Mouse (Mus musculus) kidney, adult 2 months (tissue): ENCODE data around the gene B4galt1.

Source experiments
- CTCF ChIP-seq: fragments of 200-500 bp; conservative IDR thresholded peaks from 2 replicates; pipeline ENCODE4 v1.5.1; 2011; ENCODE audit warnings: low read depth, mild to moderate bottlenecking, control low read depth, low read length, moderate library complexity, mixed read lengths; ENCODE audit not compliant: insufficient read depth, insufficient read length
- POLR2A ChIP-seq: fragments of 200-500 bp; IDR thresholded peaks from one replicate; pipeline ENCODE4 v1.6.1; 2011; ENCODE audit warnings: low read depth, low read length, control low read depth

DNA sequence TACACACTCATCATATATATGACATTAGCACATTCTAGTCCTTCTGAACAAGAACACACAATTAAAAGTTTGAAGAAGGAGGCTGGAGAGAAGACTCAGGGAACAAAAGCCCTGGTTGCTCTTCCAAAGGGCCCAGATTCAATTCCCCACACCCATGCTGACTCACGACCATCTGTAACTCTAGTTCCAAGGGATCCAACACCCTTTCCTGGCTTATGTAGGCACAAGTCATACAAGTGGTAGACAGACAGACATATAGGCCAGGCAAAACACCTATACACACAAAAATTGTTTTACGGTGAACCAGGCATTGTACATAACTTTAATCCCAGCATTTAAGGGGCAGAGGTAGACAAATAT is 31.3 kb upstream of the B4galt1 start:
- TF ChIP-seq CTCF = no peak
- TF ChIP-seq POLR2A = no peak
